Comparison of ENCODE assay signal across 14 mouse cellular contexts in genomic region chr13:63609734-63610133, GRCm38 (mm10). TPM values are rescaled to one million over a fixed set of nuclear protein-coding genes. Genes with fewer than 3 reads are reported as not detected.
A peak's percentile ranks its signal among the peaks of the same experiment; 100 is the strongest.
DNase-seq lines count a peak whose midpoint lies in the region; ATAC-seq and TF ChIP-seq lines count a peak whose summit lies in the region.
"Had no signal": no experiment of that assay in that cellular context is flagged by ENCODE, and none has a peak within 500 bp of the region (broad histone marks: within the 10 kb centered on the region; RNA-seq: fewer than 3 reads in every experiment).

No protein-coding gene starts in this region.

- H3K4me3 ChIP-seq in hindbrain, embryonic 10.5 days, result no peak overlapping the region
- H3K4me3 ChIP-seq in hindbrain, embryonic 14.5 days (replicated peaks; ENCODE audit: low read length), result no peak overlapping the region
- H3K4me3 ChIP-seq in limb, embryonic 10.5 days, result peak overlapping the region; percentile 22; the same call in 1 of the 2 replicates
- H3K4me3 ChIP-seq in layer of hippocampus, adult 2 months, result no peak overlapping the region
- H3K4me3 ChIP-seq: left cerebral cortex, adult 2 months had no signal

- WGBS in hindbrain, embryonic 10.5 days, result 48% methylated on average over 10 of the region's 10 CpGs
- 35% methylated on average over 10 of the region's 10 CpGs for WGBS in hindbrain, embryonic 14.5 days
- WGBS in limb, embryonic 10.5 days, result 2% methylated on average over 10 of the region's 10 CpGs

- H3K9me3 ChIP-seq in hindbrain, embryonic 10.5 days, result no peaks in the 10 kb centered on the region
- H3K9me3 ChIP-seq in hindbrain, embryonic 14.5 days (ENCODE audit: control insufficient read depth, low read length), result no peaks in the 10 kb centered on the region
- H3K9me3 ChIP-seq in limb, embryonic 10.5 days (replicated peaks), result no peaks in the 10 kb centered on the region

- intact Hi-C loops in left cerebral cortex, postnatal 4 days (cut with DNase I), result no loop called here

- no peak overlapping the region for H3K4me2 ChIP-seq in hindbrain, embryonic 14.5 days (replicated peaks)

- no peak overlapping the region for H3K9ac ChIP-seq in hindbrain, embryonic 14.5 days

- DNase-seq in hindbrain, embryonic 10.5 days (ENCODE audit: low spot score), result no peak
- DNase-seq in hindbrain, embryonic 14.5 days (ENCODE audit: low spot score), result no peak
- DNase-seq in lung, postnatal 4 days, result peak; percentile 7 to 32
- DNase-seq in lung, postnatal 10 days, result no peak
- DNase-seq in limb, embryonic 10.5 days (ENCODE audit: low spot score), result peak; percentile 49
- no peak for DNase-seq in layer of hippocampus, adult 2 months (ENCODE audit: low spot score in 2 of 2)
- DNase-seq in urinary bladder, postnatal 25 days (ENCODE audit: low spot score), result no peak
- DNase-seq in left cerebral cortex, postnatal 4 days, result no peak
- DNase-seq: B cell, adult 2 months; cerebellum, postnatal 10 days; kidney, postnatal 25 days; thymus, adult 2 months had no signal

- 0 out of 2 replicates have a peak, but pooled peaks cover 3% of the 10 kb centered on the region for H3K27me3 ChIP-seq in hindbrain, embryonic 10.5 days (ENCODE audit: insufficient read depth, poor library complexity, severe bottlenecking)
- H3K27me3 ChIP-seq in hindbrain, embryonic 14.5 days (ENCODE audit: control insufficient read depth, insufficient read depth, low read length), result no peaks in the 10 kb centered on the region
- no peaks in the 10 kb centered on the region for H3K27me3 ChIP-seq in limb, embryonic 10.5 days (ENCODE audit: low read depth, poor library complexity, severe bottlenecking)

- no peak for TF ChIP-seq CTCF in layer of hippocampus, adult 2 months (conservative IDR thresholded peaks at IDR 0.05)

- no peak for ATAC-seq in hindbrain, embryonic 14.5 days (ENCODE audit: low FRiP score)

- H3K4me1 ChIP-seq in hindbrain, embryonic 10.5 days (replicated peaks), result peaks cover 31% of the 10 kb centered on the region
- H3K4me1 ChIP-seq in hindbrain, embryonic 14.5 days (replicated peaks; ENCODE audit: control insufficient read depth, insufficient read depth, low read length), result peaks cover 9% of the 10 kb centered on the region; the same call in 1 of the 2 replicates
- H3K4me1 ChIP-seq in limb, embryonic 10.5 days, result peaks cover 43% of the 10 kb centered on the region

- 0 out of 2 replicates have a peak overlapping the region, but pooled peaks have one; percentile 24 for H3K27ac ChIP-seq in hindbrain, embryonic 10.5 days
- H3K27ac ChIP-seq in hindbrain, embryonic 14.5 days, result no peak overlapping the region
- peak overlapping the region; percentile 78 for H3K27ac ChIP-seq in limb, embryonic 10.5 days
- no peak overlapping the region for H3K27ac ChIP-seq in layer of hippocampus, adult 2 months
- H3K27ac ChIP-seq: left cerebral cortex, adult 2 months; macrophage had no signal

- H3K36me3 ChIP-seq in hindbrain, embryonic 10.5 days, result no peaks in the 10 kb centered on the region
- no peaks in the 10 kb centered on the region for H3K36me3 ChIP-seq in hindbrain, embryonic 14.5 days (replicated peaks; ENCODE audit: control insufficient read depth, insufficient read depth)
- H3K36me3 ChIP-seq in limb, embryonic 10.5 days, result no peaks in the 10 kb centered on the region

RNA-seq across cellular contexts. Expression of gene Ptch1, which starts 36.3 kb away (rescaled TPM):
- 21.8 and 22.1 TPM in 2 replicates for polyA plus RNA-seq in hindbrain, embryonic 10.5 days (2016; fragmentation: Nextera tagmentation; extraction: Ambion mirVana)
- polyA plus RNA-seq in hindbrain, embryonic 14.5 days (2014; fragmentation: Nextera tagmentation; extraction: Ambion mirVana), result 22.7 and 24.2 TPM in 2 replicates
- polyA plus RNA-seq in limb, embryonic 10.5 days (2016; fragmentation: Nextera tagmentation; extraction: Ambion mirVana), result 18.2 and 19.0 TPM in 2 replicates
- 10 to 100 TPM; 43.9 to 45.4 TPM for total RNA-seq in layer of hippocampus, adult 2 months (2021)
- 10 to 100 TPM; 37.5 to 40.9 TPM for total RNA-seq in left cerebral cortex, postnatal 4 days (2021)

Comparison
In these comparisons a context has a peak if more than half of its experiments do, and no peak if none do; other contexts are left out.
1. DNase-seq: peak in lung, postnatal 4 days (2 of 2) and limb, embryonic 10.5 days (single experiment); none in hindbrain, embryonic 10.5 days (single experiment), hindbrain, embryonic 14.5 days (single experiment), lung, postnatal 10 days (single experiment), layer of hippocampus, adult 2 months (0 of 2), urinary bladder, postnatal 25 days (single experiment) and left cerebral cortex, postnatal 4 days (single experiment).
2. H3K27ac ChIP-seq: peak in hindbrain, embryonic 10.5 days (single experiment) and limb, embryonic 10.5 days (single experiment); none in hindbrain, embryonic 14.5 days (single experiment) and layer of hippocampus, adult 2 months (single experiment).